ENCODE assay signal across 24 mouse cellular contexts in the genomic region with DNA sequence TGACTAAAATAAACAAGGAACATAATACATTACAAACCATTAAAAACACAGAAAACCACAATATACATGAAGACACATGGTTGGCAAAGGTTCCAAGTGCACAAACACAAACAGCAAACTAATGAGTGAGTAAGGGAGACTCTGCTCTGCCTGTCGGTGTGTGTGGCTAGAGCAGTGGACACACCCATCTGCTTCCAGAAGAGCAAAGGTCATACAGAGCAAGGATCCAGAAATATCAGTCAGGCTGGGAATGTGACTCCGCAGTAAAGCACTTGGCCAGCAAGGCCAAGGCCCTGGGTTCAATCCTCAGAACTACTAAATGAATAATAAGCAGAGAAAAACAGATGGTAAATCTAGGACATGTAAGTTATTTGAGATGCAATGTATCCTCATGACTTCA. TPM values are rescaled to one million over a fixed set of nuclear protein-coding genes. Genes with fewer than 3 reads are reported as not detected.
DNase-seq lines count a peak whose midpoint lies in the region; ATAC-seq and TF ChIP-seq lines count a peak whose summit lies in the region.
"Had no signal": no experiment of that assay in that cellular context is flagged by ENCODE, and none has a peak within 500 bp of the region (broad histone marks: within the 10 kb centered on the region; RNA-seq: fewer than 3 reads in every experiment).

No protein-coding gene starts in this region.

- no peak overlapping the region for H3K27ac ChIP-seq in kidney, adult 2 months (ENCODE audit: insufficient read depth, low read depth, low read length)
- no peak overlapping the region for H3K27ac ChIP-seq in kidney, embryonic 15.5 days
- H3K27ac ChIP-seq in intestine, embryonic 15.5 days = no peak overlapping the region
- no peak overlapping the region for H3K27ac ChIP-seq in intestine, embryonic 16.5 days (ENCODE audit: low read length)
- H3K27ac ChIP-seq in stomach, postnatal 0 days (replicated peaks) = no peak overlapping the region
- no peak overlapping the region for H3K27ac ChIP-seq in cerebellum, adult 2 months (ENCODE audit: insufficient read depth, low read length)
- H3K27ac ChIP-seq: forebrain, embryonic 10.5 days; forebrain, embryonic 13.5 days; heart, adult 2 months; heart, embryonic 10.5 days; heart, embryonic 13.5 days; hindbrain, embryonic 12.5 days; hindbrain, embryonic 15.5 days had no signal

- no peaks in the 10 kb centered on the region for H3K4me1 ChIP-seq in kidney, adult 2 months (ENCODE audit: control insufficient read depth, insufficient read depth, low read length)
- 0 out of 2 replicates have a peak, but pooled peaks cover 3% of the 10 kb centered on the region for H3K4me1 ChIP-seq in kidney, embryonic 15.5 days
- H3K4me1 ChIP-seq in intestine, embryonic 15.5 days (replicated peaks) = no peaks in the 10 kb centered on the region
- no peaks in the 10 kb centered on the region for H3K4me1 ChIP-seq in intestine, embryonic 16.5 days (ENCODE audit: control insufficient read depth, insufficient read depth, low read length)
- no peaks in the 10 kb centered on the region for H3K4me1 ChIP-seq in stomach, postnatal 0 days (replicated peaks; ENCODE audit: control insufficient read depth, insufficient read depth)
- no peaks in the 10 kb centered on the region for H3K4me1 ChIP-seq in cerebellum, adult 2 months (ENCODE audit: control insufficient read depth, insufficient read depth, low read length)
- H3K4me1 ChIP-seq: forebrain, embryonic 13.5 days; heart, embryonic 10.5 days; hindbrain, embryonic 12.5 days; hindbrain, embryonic 15.5 days had no signal

- H3K27me3 ChIP-seq in kidney, adult 2 months (replicated peaks; ENCODE audit: control insufficient read depth, insufficient read depth, low read length) = no peaks in the 10 kb centered on the region; the same call in 1 of the 2 replicates
- H3K27me3 ChIP-seq in kidney, embryonic 15.5 days = no peaks in the 10 kb centered on the region
- no peaks in the 10 kb centered on the region for H3K27me3 ChIP-seq in intestine, embryonic 15.5 days (replicated peaks)
- no peaks in the 10 kb centered on the region for H3K27me3 ChIP-seq in intestine, embryonic 16.5 days (replicated peaks; ENCODE audit: control insufficient read depth, insufficient read depth, low read length)
- no peaks in the 10 kb centered on the region for H3K27me3 ChIP-seq in stomach, postnatal 0 days (ENCODE audit: control insufficient read depth, insufficient read depth, low read length)
- 0 out of 2 replicates have a peak, but pooled peaks cover 1% of the 10 kb centered on the region for H3K27me3 ChIP-seq in cerebellum, adult 2 months (ENCODE audit: control insufficient read depth, insufficient read depth, low read length)
- H3K27me3 ChIP-seq: forebrain, embryonic 13.5 days; heart, embryonic 13.5 days; hindbrain, embryonic 12.5 days; hindbrain, embryonic 15.5 days had no signal

- no peak overlapping the region for H3K9ac ChIP-seq in kidney, embryonic 15.5 days
- H3K9ac ChIP-seq in intestine, embryonic 15.5 days = no peak overlapping the region
- H3K9ac ChIP-seq in intestine, embryonic 16.5 days (ENCODE audit: low read depth, low read length) = no peak overlapping the region
- H3K9ac ChIP-seq in stomach, postnatal 0 days (ENCODE audit: low read length) = no peak overlapping the region
- H3K9ac ChIP-seq: forebrain, embryonic 13.5 days; heart, embryonic 13.5 days; hindbrain, embryonic 12.5 days; hindbrain, embryonic 15.5 days had no signal

- no peak for TF ChIP-seq POLR2A in kidney, adult 2 months (IDR thresholded peaks at IDR 0.05; ENCODE audit: low read depth, low read length)
- no peak for TF ChIP-seq POLR2A in cerebellum, adult 2 months (IDR thresholded peaks at IDR 0.05; ENCODE audit: borderline replicate concordance, insufficient read depth, low read length)

- no peaks in the 10 kb centered on the region for H3K36me3 ChIP-seq in kidney, adult 2 months (ENCODE audit: control insufficient read depth, insufficient read depth, low read length)
- no peaks in the 10 kb centered on the region for H3K36me3 ChIP-seq in kidney, embryonic 15.5 days
- H3K36me3 ChIP-seq in intestine, embryonic 15.5 days = no peaks in the 10 kb centered on the region
- no peaks in the 10 kb centered on the region for H3K36me3 ChIP-seq in intestine, embryonic 16.5 days (ENCODE audit: control insufficient read depth, insufficient read depth, low read length)
- peaks cover 2% of the 10 kb centered on the region; the same call in 1 of the 2 replicates for H3K36me3 ChIP-seq in stomach, postnatal 0 days (ENCODE audit: control insufficient read depth, insufficient read depth, low read length)
- H3K36me3 ChIP-seq: forebrain, embryonic 10.5 days; heart, embryonic 10.5 days; hindbrain, embryonic 12.5 days; hindbrain, embryonic 15.5 days had no signal

- 40% methylated on average over 2 of the region's 2 CpGs for WGBS in kidney, adult 2 months
- 49% methylated on average over 2 of the region's 2 CpGs for WGBS in kidney, embryonic 15.5 days
- WGBS in intestine, embryonic 15.5 days = 60% methylated on average over 2 of the region's 2 CpGs
- 66% methylated on average over 2 of the region's 2 CpGs for WGBS in intestine, embryonic 16.5 days
- WGBS in stomach, postnatal 0 days = 45% methylated on average over 2 of the region's 2 CpGs
- WGBS in cerebellum, adult 2 months = 80% methylated on average over 2 of the region's 2 CpGs

- no peak overlapping the region for H3K4me3 ChIP-seq in kidney, adult 2 months (ENCODE audit: insufficient read depth, low read depth, low read length)
- no peak overlapping the region for H3K4me3 ChIP-seq in kidney, embryonic 15.5 days (replicated peaks)
- H3K4me3 ChIP-seq in intestine, embryonic 15.5 days (replicated peaks) = no peak overlapping the region
- no peak overlapping the region for H3K4me3 ChIP-seq in intestine, embryonic 16.5 days (ENCODE audit: low read length)
- no peak overlapping the region for H3K4me3 ChIP-seq in stomach, postnatal 0 days (ENCODE audit: low read depth, low read length)
- no peak overlapping the region for H3K4me3 ChIP-seq in cerebellum, adult 2 months (replicated peaks; ENCODE audit: insufficient read depth, low read depth, low read length)
- H3K4me3 ChIP-seq: forebrain, embryonic 10.5 days; forebrain, embryonic 13.5 days; heart, adult 2 months; heart, embryonic 10.5 days; heart, embryonic 13.5 days; hindbrain, embryonic 12.5 days; hindbrain, embryonic 15.5 days had no signal

- ATAC-seq in kidney, embryonic 15.5 days (replicated peaks; ENCODE audit: low FRiP score) = no peak
- ATAC-seq in intestine, embryonic 15.5 days = peak; percentile 74; the same call in 1 of the 2 replicates
- ATAC-seq in intestine, embryonic 16.5 days = peak; percentile 90
- 0 out of 2 replicates have a peak, but pooled peaks have one; percentile 64 for ATAC-seq in stomach, postnatal 0 days (ENCODE audit: low FRiP score, low TSS enrichment)
- ATAC-seq: CD4-positive, CD25-positive, alpha-beta regulatory T cell, adult 4 months; forebrain, embryonic 13.5 days; forebrain, embryonic 16.5 days had no signal

- TF ChIP-seq CTCF in kidney, adult 2 months (conservative IDR thresholded peaks at IDR 0.05; ENCODE audit: insufficient read depth, insufficient read length, low read depth, low read length) = no peak
- no peak for TF ChIP-seq CTCF in stomach, postnatal 0 days (IDR thresholded peaks at IDR 0.05; ENCODE audit: low read depth)
- no peak for TF ChIP-seq CTCF in cerebellum, adult 2 months (IDR thresholded peaks at IDR 0.05; ENCODE audit: borderline replicate concordance, insufficient read depth, low read depth, low read length)

- TF ChIP-seq EP300 in stomach, postnatal 0 days (optimal IDR thresholded peaks at IDR 0.05) = no peak

- DNase-seq in kidney, adult 2 months = peak; percentile 31
- DNase-seq in stomach, postnatal 0 days (ENCODE audit: low spot score) = no peak
- DNase-seq in lung, postnatal 36 days = no peak
- no peak for DNase-seq in cerebellum, adult 2 months
- DNase-seq: adrenal gland, adult 2 months; adrenal gland, postnatal 14 days; cerebellum, adult 11-12 months; cerebellum, adult 9-10 months; cerebellum, postnatal 14 days; gastrocnemius, postnatal 14 days; heart, adult 2 months; heart, postnatal 14 days had no signal

- H3K9me3 ChIP-seq in kidney, embryonic 15.5 days (replicated peaks) = no peaks in the 10 kb centered on the region
- H3K9me3 ChIP-seq in intestine, embryonic 15.5 days = no peaks in the 10 kb centered on the region
- no peaks in the 10 kb centered on the region for H3K9me3 ChIP-seq in intestine, embryonic 16.5 days (ENCODE audit: control insufficient read depth, low read length)
- H3K9me3 ChIP-seq in stomach, postnatal 0 days (ENCODE audit: control insufficient read depth, low read length) = no peaks in the 10 kb centered on the region
- H3K9me3 ChIP-seq: forebrain, embryonic 10.5 days; forebrain, embryonic 13.5 days; heart, embryonic 10.5 days; heart, embryonic 13.5 days; hindbrain, embryonic 12.5 days; hindbrain, embryonic 15.5 days had no signal

- H3K4me2 ChIP-seq in kidney, embryonic 15.5 days = no peak overlapping the region
- no peak overlapping the region for H3K4me2 ChIP-seq in intestine, embryonic 15.5 days (replicated peaks)
- H3K4me2 ChIP-seq in intestine, embryonic 16.5 days (ENCODE audit: low read depth, low read length) = no peak overlapping the region
- H3K4me2 ChIP-seq in stomach, postnatal 0 days (replicated peaks; ENCODE audit: low read depth) = no peak overlapping the region
- H3K4me2 ChIP-seq: forebrain, embryonic 13.5 days; heart, embryonic 13.5 days; hindbrain, embryonic 12.5 days; hindbrain, embryonic 15.5 days had no signal

RNA-seq across cellular contexts. Expression of a gene that starts 27.6 kb away (rescaled TPM):
- polyA plus RNA-seq in kidney, adult 2 months (2012; rRNA removed) = 10.6 and 11.0 TPM in 2 replicates
- polyA plus RNA-seq in kidney, embryonic 15.5 days (2015; fragmentation: Nextera tagmentation; extraction: Ambion mirVana) = 1.6 and 2.0 TPM in 2 replicates
- 1.6 and 2.0 TPM in 2 replicates for polyA plus RNA-seq in intestine, embryonic 15.5 days (2015; fragmentation: Nextera tagmentation; extraction: Ambion mirVana)
- polyA plus RNA-seq in intestine, embryonic 16.5 days (2015; fragmentation: Nextera tagmentation; extraction: Ambion mirVana) = 0.64 and 0.66 TPM in 2 replicates
- polyA plus RNA-seq in stomach, postnatal 0 days (2015; fragmentation: Nextera tagmentation; extraction: Ambion mirVana) = 0.93 and 0.97 TPM in 2 replicates
- 16.3 and 18.5 TPM in 2 replicates for polyA plus RNA-seq in cerebellum, adult 2 months (2012; rRNA removed)
- polyA plus RNA-seq: C2C12; CD4-positive, CD25-positive, alpha-beta regulatory T cell, adult 4 months had no signal
